Mouse (Mus musculus) liver, embryonic 16.5 days (tissue): Measurements from ENCODE around the gene Shh. TPM values are rescaled to one million over a fixed set of nuclear protein-coding genes. Genes with fewer than 3 reads are reported as not detected.

Experiments used
- ATAC-seq: fragments of 200-750 bp; cut with Nextera tagmentation; 2 replicates; pipeline ENCODE4 v1.8.0; 2017; ENCODE audit warnings: low read depth, mild to moderate bottlenecking, moderate number of reproducible peaks, moderate library complexity
- H3K27ac ChIP-seq: fragments of 300-500 bp; sonication (generic); 2 replicates; pipeline ENCODE4 v1.5.1; 2014; ENCODE audit warnings: mild to moderate bottlenecking, low read length
- H3K27me3 ChIP-seq: fragments of 300-500 bp; sonication (generic); 2 replicates; pipeline ENCODE4 v1.6.1; 2014; ENCODE audit warnings: low read depth, low read length, mixed read lengths; ENCODE audit not compliant: control insufficient read depth, insufficient read depth
- H3K36me3 ChIP-seq: fragments of 300-500 bp; sonication (generic); 2 replicates; pipeline ENCODE4 v1.6.1; 2014; ENCODE audit warnings: mild to moderate bottlenecking; ENCODE audit not compliant: control insufficient read depth, insufficient read depth
- H3K4me1 ChIP-seq: fragments of 300-500 bp; sonication (generic); 2 replicates; pipeline ENCODE4 v1.6.1; 2014; ENCODE audit warnings: low read depth, low read length, mixed read lengths; ENCODE audit not compliant: control insufficient read depth
- H3K4me2 ChIP-seq: fragments of 300-500 bp; sonication (generic); 2 replicates; pipeline ENCODE4 v1.6.1; 2014; ENCODE audit warnings: low read depth, low read length, mixed read lengths
- H3K4me3 ChIP-seq: fragments of 300-500 bp; sonication (generic); 2 replicates; pipeline ENCODE4 v1.5.1; 2014; ENCODE audit warnings: low read depth, mild to moderate bottlenecking, low read length
- H3K9ac ChIP-seq: fragments of 300-500 bp; sonication (generic); 2 replicates; pipeline ENCODE4 v1.6.1; 2014; ENCODE audit warnings: low read depth, low read length
- H3K9me3 ChIP-seq: fragments of 300-500 bp; sonication (generic); replicated peaks from 2 replicates; pipeline ENCODE4 v1.6.1; 2016; ENCODE audit warnings: low read length; ENCODE audit not compliant: control insufficient read depth
- WGBS: fragments of 180-500 bp; shearing (Covaris S2); extraction: QIAGEN DNeasy Blood & Tissue Kit; methylation state at CpG from one replicate; pipeline ENCODE4 v1.1.7; 2014; ENCODE audit not compliant: insufficient replicate concordance; 5-methylcytosine and 5-hydroxymethylcytosine counted together
- polyA plus RNA-seq: library from polyadenylated mRNA; unstranded; fragments of >200 nt; fragmentation: Nextera tagmentation; extraction: Ambion mirVana; gene quantifications from 2 replicates; pipeline ENCODE4 v1.2.1, GENCODE M21; 2015

Gene Shh
- polyA plus RNA-seq, 1 experiment from 2014 or later: not detected

DNA sequence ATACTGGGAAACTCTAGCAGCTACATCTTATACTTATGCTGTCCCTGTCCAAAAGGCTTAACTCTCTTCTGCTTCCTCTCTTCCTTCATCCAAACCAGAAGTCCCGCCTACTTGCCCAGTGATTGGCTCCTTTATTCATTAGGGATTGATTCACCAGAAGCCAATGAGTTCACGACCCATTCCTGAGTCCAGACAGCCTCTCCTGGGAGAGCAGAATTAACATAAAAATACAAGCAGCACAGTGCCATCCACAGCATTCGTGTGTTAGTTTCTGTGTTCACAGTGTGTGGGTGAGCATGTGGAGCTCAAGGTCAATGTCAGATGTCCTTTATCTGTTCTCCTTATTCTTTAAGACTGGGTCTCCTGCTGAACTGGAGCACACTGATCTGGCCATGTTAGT, 13.5 kb downstream of the Shh start:
- H3K4me3 ChIP-seq: no peak overlapping the region
- no peaks in the 10 kb centered on the region; the same call in 1 of the 2 replicates for H3K4me1 ChIP-seq
- H3K27me3 ChIP-seq: peaks cover 24% of the 10 kb centered on the region
- no peaks in the 10 kb centered on the region for H3K9me3 ChIP-seq
- ATAC-seq: no peak
- H3K9ac ChIP-seq: no peak overlapping the region
- no peak overlapping the region for H3K27ac ChIP-seq
- no peak overlapping the region for H3K4me2 ChIP-seq
- no peaks in the 10 kb centered on the region for H3K36me3 ChIP-seq
- 36% methylated on average over 3 of the region's 3 CpGs for WGBS

GRCm38 (mm10) chr5:28453086-28453485, 14.0 kb downstream of the Shh start:
- ATAC-seq: no peak
- Histone ChIP-seq H3K4me2 (no peak overlapping the region), H3K27me3 (peaks cover 20% of the 10 kb centered on the region), H3K9ac (no peak overlapping the region), H3K4me1 (no peaks in the 10 kb centered on the region; the same call in 1 of the 2 replicates), H3K27ac (no peak overlapping the region), H3K36me3 (no peaks in the 10 kb centered on the region), H3K9me3 (no peaks in the 10 kb centered on the region), H3K4me3 (no peak overlapping the region)
- 64% methylated on average over 5 of the region's 5 CpGs for WGBS

DNA sequence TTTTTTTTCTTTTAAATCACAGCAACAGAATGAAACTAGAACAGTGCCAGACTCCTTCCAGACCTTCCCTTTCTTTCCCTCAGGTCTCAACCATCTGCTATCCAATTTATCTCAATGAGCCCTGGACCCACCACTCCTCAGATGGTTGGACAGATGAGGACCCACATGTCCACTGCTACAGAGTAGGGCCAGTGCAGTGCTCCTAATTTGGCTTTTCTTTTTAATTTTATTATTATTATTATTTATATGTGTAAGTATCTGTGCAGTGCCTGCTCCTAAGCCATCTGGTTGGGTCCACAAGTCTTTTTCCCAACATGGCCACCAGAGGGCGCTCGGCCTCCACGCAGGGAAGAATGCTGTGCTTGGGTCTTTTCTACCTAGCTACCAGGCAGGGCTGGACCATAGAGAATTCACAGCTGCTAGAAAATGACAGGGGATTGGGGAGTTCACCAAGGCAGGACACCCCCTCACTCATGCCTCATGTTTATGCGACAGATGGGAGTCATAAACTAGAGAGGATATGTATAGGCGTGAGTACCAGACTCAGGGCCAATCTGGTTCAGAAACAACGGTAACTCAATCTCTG, 15.9 kb downstream of the Shh start:
- H3K27ac ChIP-seq: no peak overlapping the region
- ATAC-seq: no peak
- no peak overlapping the region for H3K4me2 ChIP-seq
- H3K9me3 ChIP-seq: no peaks in the 10 kb centered on the region
- 33% methylated on average over 6 of the region's 6 CpGs for WGBS
- H3K4me3 ChIP-seq: no peak overlapping the region
- H3K36me3 ChIP-seq: no peaks in the 10 kb centered on the region
- H3K9ac ChIP-seq: no peak overlapping the region
- no peaks in the 10 kb centered on the region for H3K4me1 ChIP-seq
- H3K27me3 ChIP-seq: peaks cover 4% of the 10 kb centered on the region

- no peaks in the 10 kb centered on the region for H3K36me3 ChIP-seq
- 30% methylated on average over 3 of the region's 3 CpGs for WGBS
These were observed 16.7 kb downstream of the Shh start for GRCm38 (mm10) chr5:28450126-28450890.

GRCm38 (mm10) chr5:28425926-28426325, 41.1 kb downstream of the Shh start:
- H3K9me3 ChIP-seq: no peaks in the 10 kb centered on the region
- H3K4me2 ChIP-seq: no peak overlapping the region
- no peak overlapping the region for H3K4me3 ChIP-seq
- H3K27ac ChIP-seq: no peak overlapping the region
- no peak overlapping the region for H3K9ac ChIP-seq
- no peaks in the 10 kb centered on the region for H3K36me3 ChIP-seq
- no peak for ATAC-seq
- H3K4me1 ChIP-seq: no peaks in the 10 kb centered on the region
- 73% methylated on average over 9 of the region's 9 CpGs for WGBS
- no peaks in the 10 kb centered on the region for H3K27me3 ChIP-seq

More at GRCm38 (mm10) chr5:28450126-28450890, 16.7 kb downstream of the Shh start:
- Histone ChIP-seq H3K4me2 (no peak overlapping the region), H3K27me3 (no peaks in the 10 kb centered on the region), H3K4me1 (no peaks in the 10 kb centered on the region), H3K9ac (no peak overlapping the region), H3K9me3 (no peaks in the 10 kb centered on the region), H3K4me3 (no peak overlapping the region), H3K27ac (no peak overlapping the region)
- ATAC-seq: no peak

DNA sequence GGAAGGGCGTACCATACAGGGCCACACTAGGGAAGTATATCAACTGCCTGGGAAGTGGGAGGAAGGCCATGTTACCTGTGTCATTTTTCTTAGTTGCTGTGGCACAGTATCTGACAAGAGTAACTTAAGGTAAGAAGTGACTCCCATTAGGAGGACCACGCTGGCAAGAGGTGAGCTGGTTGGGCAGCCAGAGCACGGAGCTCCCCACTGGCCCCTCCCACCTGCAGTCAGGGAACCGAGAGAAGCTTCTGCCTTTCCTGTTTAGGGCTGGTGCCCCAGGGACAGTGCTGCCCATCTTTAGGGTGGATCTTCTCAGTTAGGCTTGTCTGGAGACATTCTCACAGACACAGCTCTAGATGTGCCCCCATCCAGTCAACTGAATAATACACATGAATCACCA, 43.3 kb downstream of the Shh start:
- no peak for ATAC-seq
- H3K9me3 ChIP-seq: no peaks in the 10 kb centered on the region
- H3K27ac ChIP-seq: no peak overlapping the region
- H3K4me1 ChIP-seq: no peaks in the 10 kb centered on the region
- 51% methylated on average over 4 of the region's 4 CpGs for WGBS
- H3K4me3 ChIP-seq: no peak overlapping the region
- no peaks in the 10 kb centered on the region for H3K27me3 ChIP-seq
- no peak overlapping the region for H3K9ac ChIP-seq
- H3K36me3 ChIP-seq: peaks cover 3% of the 10 kb centered on the region; the same call in 1 of the 2 replicates
- no peak overlapping the region for H3K4me2 ChIP-seq

- ATAC-seq: no peak
- no peak overlapping the region for H3K4me3 ChIP-seq
- H3K27me3 ChIP-seq: no peaks in the 10 kb centered on the region
- H3K9me3 ChIP-seq: no peaks in the 10 kb centered on the region
- H3K27ac ChIP-seq: no peak overlapping the region
- H3K4me2 ChIP-seq: no peak overlapping the region
- no peak overlapping the region for H3K9ac ChIP-seq
- 80% methylated on average over 12 of the region's 12 CpGs for WGBS
- H3K4me1 ChIP-seq: no peaks in the 10 kb centered on the region
- H3K36me3 ChIP-seq: peaks cover 13% of the 10 kb centered on the region
These were observed 47.3 kb downstream of the Shh start for GRCm38 (mm10) chr5:28419640-28420265.

DNA sequence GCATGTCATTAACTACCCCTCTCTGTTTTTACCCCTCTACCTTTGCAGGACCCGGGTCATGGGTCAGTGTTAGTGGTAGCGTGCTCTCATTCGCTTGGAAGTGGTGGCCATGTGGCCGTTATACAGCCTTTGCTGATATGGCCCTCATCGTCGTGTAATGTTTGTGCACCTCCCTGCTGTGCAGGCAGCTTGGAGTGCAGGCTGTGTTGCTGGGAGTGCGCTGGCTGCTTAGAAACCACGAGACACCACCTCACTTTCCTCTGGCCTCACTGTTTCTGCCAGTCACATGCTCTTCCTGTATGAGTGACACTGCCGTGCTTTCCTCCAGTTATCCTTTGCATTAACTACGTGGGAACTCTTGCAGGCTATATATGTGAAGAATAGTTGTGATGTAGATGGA, 48.3 kb downstream of the Shh start:
- Histone ChIP-seq H3K4me1 (no peaks in the 10 kb centered on the region), H3K4me3 (no peak overlapping the region), H3K36me3 (peaks cover 22% of the 10 kb centered on the region), H3K27me3 (no peaks in the 10 kb centered on the region), H3K4me2 (no peak overlapping the region), H3K9ac (no peak overlapping the region), H3K27ac (no peak overlapping the region), H3K9me3 (no peaks in the 10 kb centered on the region)
- ATAC-seq: no peak
- WGBS: 76% methylated on average over 10 of the region's 10 CpGs

DNA sequence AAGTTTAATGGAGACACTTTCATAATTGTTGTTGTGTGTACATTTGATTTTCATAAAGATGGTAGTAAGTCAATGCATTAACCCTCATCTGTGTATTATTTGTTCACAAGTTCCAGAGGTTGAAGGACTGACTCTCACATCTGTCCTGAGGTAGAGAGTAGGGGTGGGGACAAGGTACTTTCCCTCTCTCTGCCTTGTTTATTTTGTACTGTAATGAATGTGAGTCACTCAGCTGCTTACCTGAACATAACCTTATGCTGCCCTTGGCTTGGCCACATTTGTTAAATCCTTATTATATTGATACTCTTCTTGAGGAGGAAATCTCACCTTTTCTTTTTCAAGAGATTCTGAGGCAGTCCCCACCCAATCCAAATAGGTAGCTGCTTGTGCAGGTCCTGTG, 51.0 kb downstream of the Shh start:
- ATAC-seq: no peak
- H3K4me2 ChIP-seq: no peak overlapping the region
- H3K36me3 ChIP-seq: peaks cover 34% of the 10 kb centered on the region
- H3K27ac ChIP-seq: no peak overlapping the region
- H3K9ac ChIP-seq: no peak overlapping the region
- H3K4me1 ChIP-seq: no peaks in the 10 kb centered on the region
- no peak overlapping the region for H3K4me3 ChIP-seq
- no peaks in the 10 kb centered on the region for H3K9me3 ChIP-seq
- no peaks in the 10 kb centered on the region for H3K27me3 ChIP-seq
